Mouse (Mus musculus) intestine, embryonic 14.5 days (tissue): ENCODE data around the gene Zbtb12. TPM values are rescaled to one million over a fixed set of nuclear protein-coding genes. Genes with fewer than 3 reads are reported as not detected.

Source experiments
- ATAC-seq: fragments of 200-750 bp; cut with Nextera tagmentation; replicated peaks from 2 replicates; pipeline ENCODE4 v1.8.0; 2017; ENCODE audit warnings: low read depth, moderate number of reproducible peaks, moderate TSS enrichment, moderate library complexity; ENCODE audit not compliant: low FRiP score, low TSS enrichment
- DNase-seq: peaks from one replicate; pipeline ENCODE4 v3.0.0-alpha.2; 2018; ENCODE audit warnings: low spot score
- H3K27ac ChIP-seq: fragments of 300-500 bp; sonication (generic); 2 replicates; pipeline ENCODE4 v1.5.1; 2014; ENCODE audit warnings: low read depth, mild to moderate bottlenecking, control low read depth
- H3K27me3 ChIP-seq: fragments of 300-500 bp; sonication (generic); replicated peaks from 2 replicates; pipeline ENCODE4 v1.6.1; 2014; ENCODE audit warnings: low read length, control low read depth; ENCODE audit not compliant: control insufficient read depth, insufficient read depth
- H3K36me3 ChIP-seq: fragments of 300-500 bp; sonication (generic); 2 replicates; pipeline ENCODE4 v1.6.1; 2014; ENCODE audit warnings: low read length, control low read depth; ENCODE audit not compliant: control insufficient read depth, insufficient read depth
- H3K4me1 ChIP-seq: fragments of 300-500 bp; sonication (generic); replicated peaks from 2 replicates; pipeline ENCODE4 v1.6.1; 2014; ENCODE audit warnings: low read length, control low read depth, mixed read lengths; ENCODE audit not compliant: control insufficient read depth, insufficient read depth
- H3K4me2 ChIP-seq: fragments of 300-500 bp; sonication (generic); 2 replicates; pipeline ENCODE4 v1.6.1; 2014; ENCODE audit warnings: low read length
- H3K4me3 ChIP-seq: fragments of 300-500 bp; sonication (generic); 2 replicates; pipeline ENCODE4 v1.5.1; 2014; ENCODE audit warnings: low read depth, low read length, control low read depth, mixed read lengths
- H3K9ac ChIP-seq: fragments of 300-500 bp; sonication (generic); 2 replicates; pipeline ENCODE4 v1.6.1; 2014; ENCODE audit warnings: mild to moderate bottlenecking, low read length
- H3K9me3 ChIP-seq: fragments of 300-500 bp; sonication (generic); 2 replicates; pipeline ENCODE4 v1.6.1; 2016; ENCODE audit warnings: low read length, control low read depth; ENCODE audit not compliant: control insufficient read depth
- WGBS: fragments of 180-500 bp; shearing (Covaris S2); extraction: QIAGEN DNeasy Blood & Tissue Kit; methylation state at CpG from one replicate; pipeline ENCODE4 v1.1.7; 2014; 5-methylcytosine and 5-hydroxymethylcytosine counted together
- microRNA-seq: library from miRNA; unstranded; fragments of <30 nt; microRNA quantifications from one replicate; pipeline ENCODE4, GENCODE M21; 2016
- polyA plus RNA-seq: library from polyadenylated mRNA; unstranded; fragments of >200 nt; fragmentation: Nextera tagmentation; extraction: Ambion mirVana; gene quantifications from 2 replicates; pipeline ENCODE4 v1.2.1, GENCODE M21; 2014

Zbtb12 gene
- polyA plus RNA-seq, 1 experiment from 2014 or later: 1.4 TPM

- ATAC-seq: no peak
- H3K9me3 ChIP-seq: no peaks in the 10 kb centered on the region
- peaks cover 28% of the 10 kb centered on the region; the same call in 1 of the 2 replicates for H3K36me3 ChIP-seq
- 50% methylated on average over 8 of the region's 8 CpGs for WGBS
- H3K4me3 ChIP-seq: no peak overlapping the region
- no peak overlapping the region for H3K9ac ChIP-seq
- no peak for DNase-seq
- H3K27me3 ChIP-seq: no peaks in the 10 kb centered on the region
- no peak overlapping the region for H3K27ac ChIP-seq
- H3K4me1 ChIP-seq: peaks cover 6% of the 10 kb centered on the region; the same call in 1 of the 2 replicates
- no peak overlapping the region for H3K4me2 ChIP-seq
Measured at GRCm38 (mm10) chr17:34934830-34935229, 55.5 kb downstream of the Zbtb12 start.

- no peaks in the 10 kb centered on the region for H3K27me3 ChIP-seq
- no peak overlapping the region for H3K27ac ChIP-seq
- no peak overlapping the region for H3K4me3 ChIP-seq
- peaks cover 23% of the 10 kb centered on the region; the same call in 1 of the 2 replicates for H3K36me3 ChIP-seq
- H3K4me2 ChIP-seq: no peak overlapping the region
- H3K9me3 ChIP-seq: no peaks in the 10 kb centered on the region
- WGBS: 80% methylated on average over 6 of the region's 6 CpGs
- peaks cover 6% of the 10 kb centered on the region for H3K4me1 ChIP-seq
- H3K9ac ChIP-seq: no peak overlapping the region
- DNase-seq (no peak), ATAC-seq (no peak)
Measured at GRCm38 (mm10) chr17:34937960-34938505, 58.8 kb downstream of the Zbtb12 start.

DNA sequence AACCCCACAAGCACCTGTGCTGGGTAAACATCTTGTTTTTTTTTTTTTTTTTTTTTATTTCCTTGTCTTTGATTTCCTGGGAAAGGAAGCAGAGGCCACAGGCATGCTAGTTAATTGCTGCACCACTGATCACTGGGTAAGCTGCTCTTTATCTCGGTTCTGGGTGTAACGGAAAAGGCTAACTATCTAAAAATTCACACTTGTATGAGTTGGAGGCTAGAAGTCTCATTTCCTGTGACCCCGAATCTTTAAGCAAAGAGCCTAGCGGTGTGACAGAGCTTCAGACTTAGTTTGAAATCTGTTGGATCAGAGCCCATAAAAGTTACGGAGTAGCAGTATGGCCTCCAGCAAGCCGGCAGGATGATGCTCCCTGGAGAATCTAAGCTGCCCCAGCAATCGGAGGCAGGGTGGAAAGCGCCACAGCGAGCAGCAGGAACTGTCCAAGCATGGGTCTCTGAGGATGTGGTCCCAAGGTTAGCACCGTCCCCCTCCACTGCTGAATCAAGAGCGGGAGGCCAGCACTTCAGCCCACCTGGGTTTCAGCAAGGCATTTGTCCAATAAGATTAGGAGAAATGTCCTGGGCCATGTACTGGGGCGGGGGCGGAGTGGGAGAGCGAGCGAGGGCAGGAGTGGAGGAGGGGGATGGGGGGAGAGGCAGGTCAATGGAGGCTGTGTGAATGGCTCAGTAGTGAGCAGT lies 62.2 kb downstream of the Zbtb12 start:
- no peaks in the 10 kb centered on the region for H3K27me3 ChIP-seq
- peak overlapping the region; percentile 54 for H3K4me2 ChIP-seq
- peak; percentile 61 for DNase-seq
- 7% methylated on average over 15 of the region's 15 CpGs for WGBS
- H3K4me1 ChIP-seq: peaks cover 6% of the 10 kb centered on the region
- ATAC-seq: no peak
- H3K9me3 ChIP-seq: 0 out of 2 replicates have a peak, but pooled peaks cover 2% of the 10 kb centered on the region
- H3K4me3 ChIP-seq: peak overlapping the region; percentile 22
- peak overlapping the region; percentile 42 for H3K9ac ChIP-seq
- H3K36me3 ChIP-seq: no peaks in the 10 kb centered on the region
- H3K27ac ChIP-seq: peak overlapping the region; percentile 51

- ATAC-seq: peak; percentile 45; the same call in 1 of the 2 replicates
- peak; percentile 63 for DNase-seq
- no peak overlapping the region for H3K4me3 ChIP-seq
- no peak overlapping the region for H3K4me2 ChIP-seq
- peaks cover 6% of the 10 kb centered on the region for H3K4me1 ChIP-seq
- 72% methylated on average over 4 of the region's 4 CpGs for WGBS
- peak overlapping the region; percentile 65 for H3K27ac ChIP-seq
- no peaks in the 10 kb centered on the region for H3K36me3 ChIP-seq
- H3K27me3 ChIP-seq: no peaks in the 10 kb centered on the region
- H3K9me3 ChIP-seq: 0 out of 2 replicates have a peak, but pooled peaks cover 2% of the 10 kb centered on the region
- no peak overlapping the region for H3K9ac ChIP-seq
Measured at GRCm38 (mm10) chr17:34943128-34943815, 64.0 kb downstream of the Zbtb12 start.

GRCm38 (mm10) chr17:34944362-34944761 lies 65.1 kb downstream of the Zbtb12 start:
- Histone ChIP-seq H3K27ac (no peak overlapping the region), H3K4me3 (no peak overlapping the region), H3K4me2 (no peak overlapping the region), H3K4me1 (peaks cover 6% of the 10 kb centered on the region), H3K36me3 (no peaks in the 10 kb centered on the region; the same call in 1 of the 2 replicates), H3K9ac (no peak overlapping the region), H3K27me3 (no peaks in the 10 kb centered on the region), H3K9me3 (0 out of 2 replicates have a peak, but pooled peaks cover 2% of the 10 kb centered on the region)
- no peak for DNase-seq
- no peak for ATAC-seq

Small RNA genes lying within 50 kb of the gene (microRNA-seq; reads per million reads assigned to microRNA genes)
- gene Mir6970: 0.25 reads per million
- gene Mir6971: 1.8 reads per million, percentile 20 among the genes with 10 or more reads in this experiment
- 0.25 reads per million for gene Mir6972

Other genes starting within 250 kb of the Zbtb12 start
- 0.46 and 0.53 TPM in 2 replicates for gene Prrt1, start 249.9 kb upstream of the Zbtb12 start, polyA plus RNA-seq
- gene Fkbpl, start 234.7 kb upstream of the Zbtb12 start, polyA plus RNA-seq: 10.8 and 13.0 TPM in 2 replicates
- 59.8 and 62.2 TPM in 2 replicates for gene Atf6b, start 232.3 kb upstream of the Zbtb12 start, polyA plus RNA-seq
- gene Tnxb, start 208.9 kb upstream of the Zbtb12 start, polyA plus RNA-seq: 2.2 and 2.7 TPM in 2 replicates
- 0.23 and 0.28 TPM in 2 replicates for gene C4b, start 135.6 kb upstream of the Zbtb12 start, polyA plus RNA-seq
- gene Cyp21a1, start 74.9 kb upstream of the Zbtb12 start, polyA plus RNA-seq: not detected in 2 replicates
- 22.0 and 25.8 TPM in 2 replicates for gene Stk19, start 42.5 kb upstream of the Zbtb12 start, polyA plus RNA-seq
- 58.2 and 63.4 TPM in 2 replicates for gene Dxo, start 42.5 kb upstream of the Zbtb12 start, polyA plus RNA-seq
- 42.0 and 45.9 TPM in 2 replicates for gene Skiv2l, start 29.3 kb upstream of the Zbtb12 start, polyA plus RNA-seq
- 121 and 123 TPM in 2 replicates for gene Nelfe, start 29.1 kb upstream of the Zbtb12 start, polyA plus RNA-seq
- gene Cfb, start 17.0 kb upstream of the Zbtb12 start, polyA plus RNA-seq: 19.4 and 24.2 TPM in 2 replicates
- not detected in 2 replicates for gene Gm20547, start 2.6 kb downstream of the Zbtb12 start, polyA plus RNA-seq
- 6.8 and 7.5 TPM in 2 replicates for gene C2, start 18.8 kb downstream of the Zbtb12 start, polyA plus RNA-seq
- 73.4 and 75.2 TPM in 2 replicates for gene Ehmt2, start 19.0 kb downstream of the Zbtb12 start, polyA plus RNA-seq
- 25.4 and 28.4 TPM in 2 replicates for gene Slc44a4, start 35.0 kb downstream of the Zbtb12 start, polyA plus RNA-seq
- gene Neu1, start 51.8 kb downstream of the Zbtb12 start, polyA plus RNA-seq: 40.1 and 42.8 TPM in 2 replicates
- gene Hspa1b, start 79.8 kb downstream of the Zbtb12 start, polyA plus RNA-seq: 0.24 and 0.46 TPM in 2 replicates
- not detected in 2 replicates for gene Gm20481, start 90.4 kb downstream of the Zbtb12 start, polyA plus RNA-seq
- gene Hspa1a, start 92.7 kb downstream of the Zbtb12 start, polyA plus RNA-seq: 3.5 and 4.5 TPM in 2 replicates
- gene Hspa1l, start 93.2 kb downstream of the Zbtb12 start, polyA plus RNA-seq: 0.53 and 1.2 TPM in 2 replicates
- 216 and 228 TPM in 2 replicates for gene Lsm2, start 102.4 kb downstream of the Zbtb12 start, polyA plus RNA-seq
- gene Vars, start 121.5 kb downstream of the Zbtb12 start, polyA plus RNA-seq: 119 and 133 TPM in 2 replicates
- 0.19 and 0.26 TPM in 2 replicates for gene Vwa7, start 137.1 kb downstream of the Zbtb12 start, polyA plus RNA-seq
- 20.7 and 21.5 TPM in 2 replicates for gene Sapcd1, start 148.5 kb downstream of the Zbtb12 start, polyA plus RNA-seq
- gene Msh5, start 167.3 kb downstream of the Zbtb12 start, polyA plus RNA-seq: 3.6 and 3.9 TPM in 2 replicates
- gene Clic1, start 170.5 kb downstream of the Zbtb12 start, polyA plus RNA-seq: 113 and 141 TPM in 2 replicates
- 278 and 333 TPM in 2 replicates for gene Ddah2, start 179.6 kb downstream of the Zbtb12 start, polyA plus RNA-seq
- gene Ly6g6c, start 185.9 kb downstream of the Zbtb12 start, polyA plus RNA-seq: not detected in 2 replicates
- 0.55 and 0.81 TPM in 2 replicates for gene Mpig6b, start 186.7 kb downstream of the Zbtb12 start, polyA plus RNA-seq
- gene Ly6g6e, start 197.4 kb downstream of the Zbtb12 start, polyA plus RNA-seq: 1.3 and 2.8 TPM in 2 replicates
- 5.0 and 6.1 TPM in 2 replicates for gene Ly6g6d, start 198.6 kb downstream of the Zbtb12 start, polyA plus RNA-seq
- gene Ly6g6f, start 206.1 kb downstream of the Zbtb12 start, polyA plus RNA-seq: 0.27 TPM in 1 of 2 replicates, not detected in the other
- 86.4 and 91.0 TPM in 2 replicates for gene Abhd16a, start 209.8 kb downstream of the Zbtb12 start, polyA plus RNA-seq
- not detected in 2 replicates for gene Ly6g5c, start 228.8 kb downstream of the Zbtb12 start, polyA plus RNA-seq
- gene Ly6g5b, start 235.9 kb downstream of the Zbtb12 start, polyA plus RNA-seq: 0.64 and 0.75 TPM in 2 replicates
- gene Gpank1, start 242.0 kb downstream of the Zbtb12 start, polyA plus RNA-seq: 19.7 and 24.7 TPM in 2 replicates
- gene Csnk2b, start 242.6 kb downstream of the Zbtb12 start, polyA plus RNA-seq: 275 and 286 TPM in 2 replicates
- gene D17H6S53E, start 246.9 kb downstream of the Zbtb12 start, polyA plus RNA-seq: 8.4 and 10.8 TPM in 2 replicates